Mouse (Mus musculus) spleen, adult 2 months (tissue): Measurements from ENCODE around the gene Olfr412.

Experiments
- CTCF ChIP-seq: fragments of 200-500 bp; IDR thresholded peaks from 2 replicates; pipeline ENCODE4 v1.5.1; 2011; ENCODE audit warnings: mild to moderate bottlenecking, inconsistent platforms; ENCODE audit not compliant: insufficient read depth, insufficient read length, insufficient replicate concordance; ENCODE audit errors: extremely low read depth
- POLR2A ChIP-seq: fragments of 200-500 bp; IDR thresholded peaks from 2 replicates; pipeline ENCODE4 v1.6.1; 2011; ENCODE audit warnings: low read depth, low read length, inconsistent platforms

- TF ChIP-seq POLR2A (no peak), CTCF (no peak)
Observed at GRCm38 (mm10) chr11:74409757-74410174, 47.9 kb downstream of the Olfr412 start.
